Mouse (Mus musculus) MN1 (cell line): ENCODE data around the gene Pogz.
"Not testable (repeated sequence)": the region's sequence is repeated elsewhere in the genome, so short reads cannot be mapped to it uniquely, and the experiment has no call there.

Experiments used
- DNase-seq: peaks from one replicate; pipeline ENCODE4 v3.0.0-alpha.2; 2016; ENCODE audit warnings: low spot score

The Pogz gene

DNA sequence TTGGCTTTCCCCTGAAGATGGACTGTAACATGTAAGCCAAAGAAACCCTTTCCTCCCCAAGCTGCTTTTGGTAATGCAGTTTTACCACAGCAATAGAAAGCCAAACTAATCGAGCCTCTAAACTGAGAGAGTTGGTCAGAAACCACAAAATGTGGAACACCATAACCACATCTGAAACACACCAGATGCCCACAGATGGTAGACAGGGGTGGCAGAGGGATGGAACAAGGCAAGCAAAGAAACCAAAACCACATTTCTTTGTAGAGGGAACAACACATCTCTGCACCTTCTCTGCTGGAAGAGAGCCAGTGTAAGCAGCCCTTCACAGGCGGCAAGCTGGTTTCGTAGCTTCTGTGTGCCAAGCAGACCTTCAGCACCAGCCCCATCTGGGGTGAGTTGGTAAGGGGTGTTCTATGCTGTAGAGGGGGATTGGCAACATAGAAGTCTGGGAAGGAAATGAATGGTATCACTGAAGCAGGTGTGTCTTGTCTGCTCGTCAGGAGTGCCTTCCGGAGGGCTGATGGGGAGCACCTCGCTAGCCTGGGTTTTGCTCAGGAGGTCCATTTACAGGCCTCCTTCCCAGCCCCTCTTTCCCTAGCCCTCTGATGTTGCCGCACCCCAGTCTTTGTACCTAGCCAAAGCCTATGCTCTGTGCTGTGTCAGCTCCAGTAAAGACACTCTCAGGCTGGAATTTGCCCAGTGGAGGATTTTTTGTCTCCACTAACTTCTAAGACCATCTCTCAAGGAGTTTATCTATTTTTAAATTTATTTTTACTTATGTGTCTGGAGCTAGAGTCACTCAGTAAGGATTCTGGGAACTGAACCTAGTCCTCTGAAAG is 78.8 kb downstream of the Pogz start:
- no peak for DNase-seq

DNA sequence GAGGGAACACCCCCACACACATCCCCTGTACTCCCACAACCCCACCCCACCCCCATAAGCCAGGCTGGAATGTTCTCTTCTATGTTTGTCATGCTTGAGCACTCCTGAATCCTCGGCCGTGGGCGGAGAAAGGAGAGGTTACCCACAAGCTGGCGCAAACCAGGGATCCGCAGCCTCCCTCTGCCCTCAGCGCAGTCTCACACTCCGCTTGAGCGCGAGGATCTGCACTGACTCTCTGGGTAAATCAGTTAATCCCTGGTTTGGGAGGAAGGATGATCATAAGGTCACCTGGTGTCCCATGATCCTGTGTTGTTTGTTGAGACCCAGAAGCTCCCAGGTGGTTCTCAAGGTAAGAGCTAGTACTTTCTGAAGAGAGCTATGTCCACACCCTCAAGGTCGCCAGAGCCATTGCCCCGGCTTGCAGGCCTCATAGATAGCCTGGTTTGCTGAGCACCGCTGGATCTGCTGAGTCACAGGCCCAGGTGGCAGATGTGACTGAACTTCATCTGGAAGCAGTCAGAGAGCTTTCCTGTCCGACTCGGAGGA is 80.5 kb downstream of the Pogz start:
- DNase-seq, result no peak

DNA sequence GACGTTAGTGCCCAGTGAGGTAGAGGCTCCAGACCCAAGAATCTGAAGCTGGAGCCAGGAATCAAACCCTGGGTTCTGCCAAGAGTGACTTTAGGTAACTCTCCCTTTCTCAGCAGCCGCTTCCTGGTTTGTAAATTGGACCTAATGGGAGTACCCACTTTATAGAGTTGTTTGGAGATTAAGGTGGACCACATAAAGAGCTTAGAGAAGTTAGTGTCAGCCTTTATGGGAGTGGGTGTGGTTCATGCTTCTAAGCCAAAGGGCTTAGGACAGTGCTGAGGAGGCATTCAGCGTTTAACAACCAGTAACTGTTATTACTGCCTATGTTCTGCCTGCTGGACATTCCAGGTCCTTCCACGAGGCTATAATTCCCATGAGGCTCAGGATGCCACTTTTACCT is 81.5 kb downstream of the Pogz start:
- no peak for DNase-seq

DNA sequence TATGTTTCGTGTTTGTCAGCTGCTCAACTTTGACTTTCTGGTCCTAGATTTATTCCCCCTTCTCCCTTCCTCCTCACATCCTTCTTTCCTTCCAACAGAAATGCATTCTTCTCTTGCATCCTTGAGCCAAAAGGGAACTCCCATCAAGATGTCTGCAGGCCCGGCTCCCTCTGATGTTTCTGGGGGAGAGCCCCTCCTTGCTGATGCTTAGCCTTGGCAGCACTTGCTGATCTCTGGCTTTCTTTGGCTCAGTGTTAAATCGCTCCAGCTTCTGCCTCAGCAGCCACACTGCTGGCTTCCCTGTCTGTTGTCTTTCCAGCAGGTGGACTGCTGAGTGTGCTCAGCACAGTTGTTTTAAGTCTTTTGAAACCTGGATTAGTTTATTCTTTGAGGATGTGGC is 83.7 kb downstream of the Pogz start:
- no peak for DNase-seq

DNA sequence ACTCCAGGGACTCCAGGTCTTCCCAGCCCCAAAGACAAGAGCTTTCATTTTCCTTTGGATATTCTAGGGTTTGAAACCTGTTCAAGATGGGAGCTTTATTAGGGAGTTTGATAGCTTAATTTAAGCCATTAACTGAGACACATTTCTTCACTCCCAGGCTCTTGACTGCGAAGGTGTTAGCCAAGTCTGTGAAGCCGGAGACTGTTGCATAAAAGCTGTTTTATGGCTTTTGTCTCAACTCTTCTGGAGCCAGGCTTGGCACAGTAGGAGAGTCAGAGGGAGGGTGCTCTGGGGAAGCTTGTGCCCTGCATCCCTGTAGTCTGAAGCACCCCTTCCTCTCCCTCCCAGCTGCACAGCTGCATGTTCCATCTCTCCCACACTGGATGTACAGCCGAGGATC is 85.0 kb downstream of the Pogz start:
- no peak for DNase-seq

DNA sequence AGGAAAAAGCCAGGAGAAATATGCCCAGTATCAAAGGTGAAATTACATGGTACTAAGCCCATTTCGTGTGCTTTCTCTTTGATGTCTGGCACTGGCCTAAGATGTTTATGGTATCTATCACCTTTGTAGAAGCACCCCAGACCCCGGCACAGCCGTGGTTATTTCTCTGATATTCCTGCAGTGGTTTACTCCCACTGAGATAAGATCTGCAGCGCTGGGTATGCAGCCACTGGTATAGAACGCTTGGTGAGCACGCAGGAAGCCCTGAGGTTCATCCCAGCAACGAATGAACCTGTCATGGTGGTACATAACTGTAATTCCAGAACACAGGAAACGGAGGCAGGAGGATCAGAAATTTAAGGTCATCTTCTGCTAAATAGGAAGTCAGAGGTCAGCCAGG is 87.3 kb downstream of the Pogz start:
- no peak for DNase-seq

DNA sequence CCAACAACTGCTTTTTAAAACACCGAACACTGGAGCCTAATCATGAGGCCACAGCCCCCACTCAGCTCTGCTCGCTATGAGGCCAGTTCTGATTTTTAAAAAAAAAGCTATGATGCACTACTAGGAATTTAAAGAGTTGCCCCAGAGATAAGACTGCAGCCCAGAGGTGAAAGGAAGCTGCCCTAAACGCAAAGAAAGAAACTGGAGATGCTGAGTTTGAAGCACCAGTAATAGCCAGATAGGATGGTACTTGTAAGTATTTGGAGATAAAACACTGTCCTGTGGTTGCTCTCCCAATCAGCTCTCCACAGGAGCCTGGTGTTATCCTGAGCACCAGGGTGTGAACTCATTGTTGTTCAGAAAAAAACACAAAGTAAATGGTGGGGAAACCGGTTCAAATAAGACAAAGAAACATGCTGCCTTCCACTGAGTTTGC is 89.0 kb downstream of the Pogz start:
- DNase-seq, result not testable (repeated sequence)

DNA sequence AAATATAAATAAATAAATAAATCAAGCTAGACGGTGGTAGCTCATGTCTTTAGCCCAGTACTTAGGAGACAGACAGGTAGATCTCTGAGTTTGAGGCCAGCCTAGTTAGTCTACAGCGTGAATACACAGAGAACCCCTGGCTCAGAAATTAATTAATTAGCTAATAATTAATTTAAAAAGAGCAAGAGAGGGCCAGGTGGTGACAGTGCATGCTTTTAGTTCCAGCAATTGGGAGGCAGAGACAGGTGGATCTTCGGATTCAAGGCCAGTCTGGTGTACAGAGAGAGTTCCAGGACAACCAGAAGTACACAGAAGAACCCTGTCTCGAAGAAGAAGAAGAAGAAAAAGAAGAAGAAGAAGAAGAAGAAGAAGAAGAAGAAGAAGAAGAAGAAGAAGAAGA is 91.6 kb downstream of the Pogz start:
- DNase-seq, result not testable (repeated sequence)

DNA sequence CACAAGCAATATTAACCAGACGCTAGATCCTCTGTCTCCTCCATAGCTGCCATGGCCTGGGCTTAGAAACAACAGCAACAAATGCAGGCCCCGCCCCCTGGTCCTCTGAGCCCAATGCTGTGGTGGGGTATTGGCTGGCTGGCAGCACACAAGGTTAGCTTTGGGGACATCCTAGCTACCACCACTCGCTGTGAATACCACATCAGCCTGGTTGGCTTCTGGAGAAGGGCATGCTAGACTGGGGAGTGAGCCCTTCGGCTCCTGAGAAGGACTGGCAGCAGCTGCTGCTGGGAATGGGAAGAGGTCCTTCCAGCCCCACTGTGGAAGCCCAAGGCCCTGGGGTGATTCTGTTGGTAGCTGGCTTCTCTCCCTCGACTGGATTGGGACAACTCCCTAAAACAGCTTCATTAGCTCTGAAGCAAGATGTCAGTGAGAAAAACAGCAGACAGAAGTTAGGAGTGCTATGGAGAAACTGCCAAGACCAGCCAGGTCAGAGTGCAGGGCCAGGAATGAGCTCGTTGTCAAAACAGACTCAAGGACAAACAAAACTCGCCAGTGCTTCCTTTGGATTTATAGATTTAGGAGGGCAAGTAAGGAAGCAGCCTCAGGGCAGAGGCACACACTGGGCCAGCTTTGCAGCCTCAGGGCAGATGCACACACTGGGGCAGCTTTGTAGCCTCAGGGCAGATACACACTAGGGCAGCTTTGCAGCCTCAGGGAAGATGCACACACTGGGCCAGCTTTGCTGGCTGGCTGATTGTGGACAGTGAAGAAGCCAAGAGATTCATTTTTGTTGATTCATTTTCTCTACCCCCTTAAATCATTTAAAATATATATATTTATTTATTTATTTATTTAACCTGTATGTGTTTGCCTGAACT is 93.3 kb downstream of the Pogz start:
- DNase-seq, result not testable (repeated sequence)

DNA sequence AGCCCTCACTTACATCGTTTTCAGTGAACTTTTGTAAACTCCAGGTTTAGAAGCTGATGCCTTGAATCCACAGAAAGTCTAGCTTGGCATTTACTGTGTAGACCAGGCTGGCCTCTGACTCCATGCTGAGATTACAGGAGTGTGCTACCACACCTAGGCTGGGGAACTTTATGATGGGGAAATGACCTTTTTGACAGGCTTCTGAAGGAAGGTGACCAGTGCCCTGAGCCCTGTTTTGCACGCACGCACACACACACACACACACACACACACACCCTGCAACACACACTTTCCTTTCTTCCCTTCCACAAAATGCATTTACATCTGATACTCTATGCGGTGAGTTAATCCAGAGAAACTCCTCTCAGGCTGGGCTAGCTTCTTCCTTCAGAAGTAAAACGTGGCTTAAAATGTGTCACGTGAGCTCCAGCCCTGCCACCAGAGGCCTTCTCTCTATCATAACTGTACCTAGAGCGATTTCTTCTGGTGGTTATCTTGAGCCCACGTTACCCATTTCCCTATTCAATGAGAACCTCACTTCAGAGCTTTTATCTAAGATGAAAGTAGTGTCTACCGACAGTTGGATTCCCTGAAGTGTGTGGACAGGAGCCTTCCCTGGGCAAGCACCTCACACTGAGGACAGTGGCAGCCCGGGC is 94.2 kb downstream of the Pogz start:
- DNase-seq, result not testable (repeated sequence)
